Mouse (Mus musculus) kidney, embryonic 16.5 days (tissue): ENCODE data around the gene Cygb. TPM values are rescaled to one million over a fixed set of nuclear protein-coding genes. Genes with fewer than 3 reads are reported as not detected.

Experiments
- polyA plus RNA-seq: library from polyadenylated mRNA; unstranded; fragments of >200 nt; fragmentation: Nextera tagmentation; extraction: Ambion mirVana; gene quantifications from 2 replicates; pipeline ENCODE4 v1.2.1, GENCODE M21; 2015

The Cygb gene
- polyA plus RNA-seq, 1 experiment from 2014 or later = 17.0 TPM

Other genes with a start within 250 kb of the Cygb start
- 6.1 and 6.8 TPM in 2 replicates for gene Rnf157, start 241.3 kb downstream of the Cygb start, polyA plus RNA-seq
- 51.2 and 51.4 TPM in 2 replicates for gene Ubald2, start 220.2 kb downstream of the Cygb start, polyA plus RNA-seq
- gene Qrich2, start 188.1 kb downstream of the Cygb start, polyA plus RNA-seq = 0.15 and 0.32 TPM in 2 replicates
- gene Prpsap1, start 160.1 kb downstream of the Cygb start, polyA plus RNA-seq = 217 and 226 TPM in 2 replicates
- gene Sphk1, start 123.4 kb downstream of the Cygb start, polyA plus RNA-seq = 5.8 and 5.9 TPM in 2 replicates
- 5.8 and 6.4 TPM in 2 replicates for gene Ube2o, start 72.9 kb downstream of the Cygb start, polyA plus RNA-seq
- gene Aanat, start 67.9 kb downstream of the Cygb start, polyA plus RNA-seq = not detected in 2 replicates
- gene Rhbdf2, start 27.3 kb downstream of the Cygb start, polyA plus RNA-seq = 11.4 and 12.8 TPM in 2 replicates
- 1.3 and 1.5 TPM in 2 replicates for gene Prcd, start 779 bp downstream of the Cygb start, polyA plus RNA-seq
- gene St6galnac1, start 121.2 kb upstream of the Cygb start, polyA plus RNA-seq = not detected in 2 replicates
- gene Mxra7, start 173.7 kb upstream of the Cygb start, polyA plus RNA-seq = 15.6 and 17.0 TPM in 2 replicates
- gene Mettl23, start 189.0 kb upstream of the Cygb start, polyA plus RNA-seq = 54.9 and 60.6 TPM in 2 replicates
- 74.8 and 77.8 TPM in 2 replicates for gene Jmjd6, start 189.1 kb upstream of the Cygb start, polyA plus RNA-seq
- gene Mfsd11, start 198.1 kb upstream of the Cygb start, polyA plus RNA-seq = 38.8 and 41.2 TPM in 2 replicates
- gene Srsf2, start 198.8 kb upstream of the Cygb start, polyA plus RNA-seq = 729 and 742 TPM in 2 replicates